Mouse (Mus musculus) midbrain, embryonic 13.5 days (tissue): Measurements from ENCODE around the gene Gzmm. TPM values are rescaled to one million over a fixed set of nuclear protein-coding genes. Genes with fewer than 3 reads are reported as not detected.
A peak's percentile ranks its signal among the peaks of the same experiment; 100 is the strongest.

ENCODE experiments used
- ATAC-seq: fragments of 200-750 bp; cut with Nextera tagmentation; 2 replicates; pipeline ENCODE4 v1.8.0; 2017; ENCODE audit warnings: mild to moderate bottlenecking, moderate TSS enrichment, moderate library complexity
- H3K27ac ChIP-seq: fragments of 300-500 bp; sonication (generic); 2 replicates; pipeline ENCODE4 v1.5.1; 2015; ENCODE audit warnings: inconsistent platforms, mild to moderate bottlenecking, moderate library complexity
- H3K27me3 ChIP-seq: fragments of 300-500 bp; sonication (generic); 2 replicates; pipeline ENCODE4 v1.6.1; 2015; ENCODE audit warnings: mild to moderate bottlenecking, inconsistent platforms
- H3K36me3 ChIP-seq: fragments of 300-500 bp; sonication (generic); 2 replicates; pipeline ENCODE4 v1.6.1; 2015; ENCODE audit warnings: mild to moderate bottlenecking, inconsistent platforms
- H3K4me1 ChIP-seq: fragments of 300-500 bp; sonication (generic); replicated peaks from 2 replicates; pipeline ENCODE4 v1.6.1; 2015; ENCODE audit warnings: inconsistent platforms
- H3K4me2 ChIP-seq: fragments of 300-500 bp; sonication (generic); replicated peaks from 2 replicates; pipeline ENCODE4 v1.6.1; 2015; ENCODE audit warnings: moderate library complexity, mild to moderate bottlenecking, inconsistent platforms
- H3K4me3 ChIP-seq: fragments of 300-500 bp; sonication (generic); replicated peaks from 2 replicates; pipeline ENCODE4 v1.5.1; 2015; ENCODE audit warnings: mild to moderate bottlenecking, inconsistent platforms
- H3K9ac ChIP-seq: fragments of 300-500 bp; sonication (generic); replicated peaks from 2 replicates; pipeline ENCODE4 v1.6.1; 2015; ENCODE audit warnings: mild to moderate bottlenecking, inconsistent platforms
- H3K9me3 ChIP-seq: fragments of 300-500 bp; sonication (generic); 2 replicates; pipeline ENCODE4 v1.6.1; 2016; ENCODE audit warnings: mild to moderate bottlenecking, inconsistent platforms
- WGBS: fragments of 180-500 bp; shearing (Covaris S2); methylation state at CpG from one replicate; pipeline ENCODE4 v1.1.7; 2015; 5-methylcytosine and 5-hydroxymethylcytosine counted together
- polyA plus RNA-seq: library from polyadenylated mRNA; unstranded; fragments of >200 nt; fragmentation: Nextera tagmentation; extraction: Ambion mirVana; gene quantifications from 2 replicates; pipeline ENCODE4 v1.2.1, GENCODE M21; 2015

The Gzmm gene
- polyA plus RNA-seq, 1 experiment from 2014 or later, result 1.4 TPM

- peak overlapping the region; percentile 98 for H3K4me2 ChIP-seq
- H3K4me3 ChIP-seq, result peak overlapping the region; percentile 72
- no peaks in the 10 kb centered on the region for H3K9me3 ChIP-seq
- peak overlapping the region; percentile 87 for H3K9ac ChIP-seq
- peaks cover 35% of the 10 kb centered on the region for H3K4me1 ChIP-seq
- 91% methylated on average over 5 of the region's 5 CpGs for WGBS
- H3K36me3 ChIP-seq, result peaks cover 33% of the 10 kb centered on the region
- H3K27ac ChIP-seq, result no peak overlapping the region
- ATAC-seq, result no peak
- H3K27me3 ChIP-seq, result no peaks in the 10 kb centered on the region
Measured at GRCm38 (mm10) chr10:79706406-79707094, 17.7 kb downstream of the Gzmm start.

GRCm38 (mm10) chr10:79707162-79707561 is 18.3 kb downstream of the Gzmm start:
- no peaks in the 10 kb centered on the region for H3K9me3 ChIP-seq
- ATAC-seq, result no peak
- no peak overlapping the region for H3K4me3 ChIP-seq
- no peak overlapping the region for H3K27ac ChIP-seq
- H3K4me1 ChIP-seq, result peaks cover 35% of the 10 kb centered on the region
- H3K27me3 ChIP-seq, result no peaks in the 10 kb centered on the region
- H3K4me2 ChIP-seq, result 0 out of 2 replicates have a peak overlapping the region, but pooled peaks have one; percentile 98
- peaks cover 39% of the 10 kb centered on the region for H3K36me3 ChIP-seq
- 83% methylated on average over 1 of the region's 1 CpGs for WGBS
- H3K9ac ChIP-seq, result peak overlapping the region; percentile 87; the same call in 1 of the 2 replicates

- peaks cover 35% of the 10 kb centered on the region for H3K4me1 ChIP-seq
- no peaks in the 10 kb centered on the region for H3K9me3 ChIP-seq
- WGBS, result 76% methylated on average over 4 of the region's 4 CpGs
- no peaks in the 10 kb centered on the region for H3K27me3 ChIP-seq
- peak overlapping the region; percentile 87; the same call in 1 of the 2 replicates for H3K9ac ChIP-seq
- H3K36me3 ChIP-seq, result peaks cover 40% of the 10 kb centered on the region
- no peak overlapping the region for H3K4me3 ChIP-seq
- no peak for ATAC-seq
- no peak overlapping the region for H3K27ac ChIP-seq
- H3K4me2 ChIP-seq, result no peak overlapping the region
Measured at GRCm38 (mm10) chr10:79707759-79708158, 18.9 kb downstream of the Gzmm start.

GRCm38 (mm10) chr10:79708668-79709067 is 19.8 kb downstream of the Gzmm start:
- Histone ChIP-seq H3K27me3 (0 out of 2 replicates have a peak, but pooled peaks cover under 1% of the 10 kb centered on the region), H3K27ac (no peak overlapping the region), H3K4me3 (no peak overlapping the region), H3K4me1 (peaks cover 35% of the 10 kb centered on the region), H3K36me3 (peaks cover 40% of the 10 kb centered on the region), H3K4me2 (no peak overlapping the region), H3K9ac (no peak overlapping the region), H3K9me3 (no peaks in the 10 kb centered on the region)
- no peak for ATAC-seq
- 93% methylated on average over 21 of the region's 21 CpGs for WGBS

- H3K9me3 ChIP-seq, result no peaks in the 10 kb centered on the region
- H3K4me1 ChIP-seq, result peaks cover 35% of the 10 kb centered on the region
- H3K4me2 ChIP-seq, result no peak overlapping the region
- peaks cover 40% of the 10 kb centered on the region for H3K36me3 ChIP-seq
- no peak for ATAC-seq
- no peak overlapping the region for H3K27ac ChIP-seq
- 0 out of 2 replicates have a peak, but pooled peaks cover 7% of the 10 kb centered on the region for H3K27me3 ChIP-seq
- no peak overlapping the region for H3K4me3 ChIP-seq
- H3K9ac ChIP-seq, result no peak overlapping the region
- 82% methylated on average over 7 of the region's 7 CpGs for WGBS
Measured at GRCm38 (mm10) chr10:79709307-79709706, 20.5 kb downstream of the Gzmm start.

- Histone ChIP-seq H3K36me3 (peaks cover 40% of the 10 kb centered on the region), H3K9ac (no peak overlapping the region), H3K4me1 (peaks cover 21% of the 10 kb centered on the region), H3K9me3 (no peaks in the 10 kb centered on the region), H3K27ac (no peak overlapping the region), H3K27me3 (peaks cover 33% of the 10 kb centered on the region), H3K4me3 (no peak overlapping the region), H3K4me2 (no peak overlapping the region)
- ATAC-seq, result no peak; the same call in 1 of the 2 replicates
- 70% methylated on average over 1 of the region's 1 CpGs for WGBS
Measured at GRCm38 (mm10) chr10:79712029-79712428, 23.2 kb downstream of the Gzmm start.

GRCm38 (mm10) chr10:79712499-79713126 is 23.8 kb downstream of the Gzmm start:
- Histone ChIP-seq H3K27ac (no peak overlapping the region), H3K4me3 (no peak overlapping the region), H3K27me3 (peaks cover 38% of the 10 kb centered on the region), H3K4me2 (no peak overlapping the region), H3K36me3 (peaks cover 39% of the 10 kb centered on the region), H3K9ac (no peak overlapping the region), H3K4me1 (peaks cover 21% of the 10 kb centered on the region), H3K9me3 (no peaks in the 10 kb centered on the region)
- WGBS, result 12% methylated on average over 4 of the region's 6 CpGs
- peak; percentile 18; the same call in 1 of the 2 replicates for ATAC-seq

- WGBS, result 20% methylated on average over 1 of the region's 1 CpGs
- Histone ChIP-seq H3K9me3 (no peaks in the 10 kb centered on the region), H3K27ac (no peak overlapping the region), H3K27me3 (peaks cover 44% of the 10 kb centered on the region), H3K36me3 (peaks cover 37% of the 10 kb centered on the region), H3K4me3 (no peak overlapping the region), H3K4me1 (peaks cover 22% of the 10 kb centered on the region), H3K9ac (no peak overlapping the region), H3K4me2 (no peak overlapping the region)
- ATAC-seq, result no peak
Measured at GRCm38 (mm10) chr10:79713163-79713562, 24.3 kb downstream of the Gzmm start.

GRCm38 (mm10) chr10:79714996-79715395 is 26.2 kb downstream of the Gzmm start:
- Histone ChIP-seq H3K27me3 (peaks cover 62% of the 10 kb centered on the region), H3K36me3 (peaks cover 22% of the 10 kb centered on the region), H3K4me1 (peaks cover 21% of the 10 kb centered on the region), H3K4me3 (no peak overlapping the region), H3K9me3 (no peaks in the 10 kb centered on the region), H3K27ac (no peak overlapping the region), H3K9ac (no peak overlapping the region), H3K4me2 (no peak overlapping the region)
- no peak for ATAC-seq
- WGBS, result 66% methylated on average over 4 of the region's 4 CpGs

GRCm38 (mm10) chr10:79716254-79716987 is 27.6 kb downstream of the Gzmm start, which contains the start of gene Hcn2:
Hcn2 (plus strand) TSS chr10:79716634.
- H3K9me3 ChIP-seq, result no peaks in the 10 kb centered on the region
- peaks cover 64% of the 10 kb centered on the region for H3K27me3 ChIP-seq
- peaks cover 21% of the 10 kb centered on the region for H3K4me1 ChIP-seq
- H3K4me2 ChIP-seq, result peak within 1 kb of the TSS; percentile 92
- H3K36me3 ChIP-seq, result peaks cover 8% of the 10 kb centered on the region
- H3K9ac ChIP-seq, result peak within 1 kb of the TSS; percentile 73
- peak within 1 kb of the TSS; percentile 60 for H3K4me3 ChIP-seq
- peak within 1 kb of the TSS; percentile 36; the same call in 1 of the 2 replicates for H3K27ac ChIP-seq
- 3% methylated on average over 48 of the region's 91 CpGs for WGBS
- peak; percentile 43 for ATAC-seq

- H3K9me3 ChIP-seq, result no peaks in the 10 kb centered on the region
- ATAC-seq, result peak; percentile 41
- H3K27ac ChIP-seq, result peak overlapping the region; percentile 36; the same call in 1 of the 2 replicates
- H3K4me3 ChIP-seq, result peak overlapping the region; percentile 60
- peaks cover 21% of the 10 kb centered on the region for H3K4me1 ChIP-seq
- peaks cover 2% of the 10 kb centered on the region for H3K36me3 ChIP-seq
- H3K27me3 ChIP-seq, result peaks cover 64% of the 10 kb centered on the region
- peak overlapping the region; percentile 73 for H3K9ac ChIP-seq
- H3K4me2 ChIP-seq, result peak overlapping the region; percentile 92
- under 1% methylated on average over 44 of the region's 44 CpGs for WGBS
Measured at GRCm38 (mm10) chr10:79716988-79717355, 28.2 kb downstream of the Gzmm start.
